Mouse (Mus musculus): ENCODE data around the gene Tnip3. TPM values are rescaled to one million over a fixed set of nuclear protein-coding genes. Genes with fewer than 3 reads are reported as not detected.
A peak's percentile ranks its signal among the peaks of the same experiment; 100 is the strongest.

Tnip3 gene
- polyA plus RNA-seq, 1 experiment from 2014 or later, result 0.08 TPM

GRCm38 (mm10) chr6:65578151-65578973, 53.2 kb downstream of the Tnip3 start:
- Histone ChIP-seq H3K4me1 (replicated peaks; ENCODE audit: control insufficient read depth, insufficient read depth, low read length) (no peaks in the 10 kb centered on the region), H3K9ac (ENCODE audit: low read depth, low read length) (no peak overlapping the region), H3K4me2 (replicated peaks; ENCODE audit: low read depth) (no peak overlapping the region), H3K36me3 (ENCODE audit: control insufficient read depth, insufficient read depth) (no peaks in the 10 kb centered on the region), H3K9me3 (ENCODE audit: control insufficient read depth) (no peaks in the 10 kb centered on the region), H3K4me3 (ENCODE audit: low read depth, low read length) (no peak overlapping the region), H3K27me3 (replicated peaks; ENCODE audit: control insufficient read depth, insufficient read depth, low read length) (no peaks in the 10 kb centered on the region), H3K27ac (ENCODE audit: low read depth, low read length) (no peak overlapping the region)
- no peak for TF ChIP-seq CTCF (IDR thresholded peaks at IDR 0.05; ENCODE audit: low read depth)
- ATAC-seq, result no peak
- WGBS, result 66% methylated on average over 8 of the region's 8 CpGs

- ATAC-seq, result no peak
- Histone ChIP-seq H3K4me1 (replicated peaks; ENCODE audit: control insufficient read depth, insufficient read depth, low read length) (no peaks in the 10 kb centered on the region), H3K36me3 (ENCODE audit: control insufficient read depth, insufficient read depth) (no peaks in the 10 kb centered on the region), H3K9ac (ENCODE audit: low read depth, low read length) (no peak overlapping the region), H3K4me2 (replicated peaks; ENCODE audit: low read depth) (no peak overlapping the region), H3K4me3 (ENCODE audit: low read depth, low read length) (no peak overlapping the region), H3K9me3 (ENCODE audit: control insufficient read depth) (no peaks in the 10 kb centered on the region), H3K27ac (ENCODE audit: low read depth, low read length) (no peak overlapping the region), H3K27me3 (replicated peaks; ENCODE audit: control insufficient read depth, insufficient read depth, low read length) (no peaks in the 10 kb centered on the region)
- TF ChIP-seq CTCF (IDR thresholded peaks at IDR 0.05; ENCODE audit: low read depth), result no peak
- 66% methylated on average over 4 of the region's 4 CpGs for WGBS
Observed at GRCm38 (mm10) chr6:65583029-65583428, 57.9 kb downstream of the Tnip3 start.

GRCm38 (mm10) chr6:65584870-65585332, 59.8 kb downstream of the Tnip3 start:
- no peak for TF ChIP-seq CTCF (IDR thresholded peaks at IDR 0.05; ENCODE audit: low read depth)
- H3K9me3 ChIP-seq (ENCODE audit: control insufficient read depth), result no peaks in the 10 kb centered on the region
- no peaks in the 10 kb centered on the region for H3K4me1 ChIP-seq (replicated peaks; ENCODE audit: control insufficient read depth, insufficient read depth, low read length)
- no peak overlapping the region for H3K9ac ChIP-seq (ENCODE audit: low read depth, low read length)
- no peaks in the 10 kb centered on the region for H3K36me3 ChIP-seq (ENCODE audit: control insufficient read depth, insufficient read depth)
- H3K27me3 ChIP-seq (replicated peaks; ENCODE audit: control insufficient read depth, insufficient read depth, low read length), result no peaks in the 10 kb centered on the region
- WGBS, result 35% methylated on average over 4 of the region's 4 CpGs
- ATAC-seq, result no peak
- H3K4me3 ChIP-seq (ENCODE audit: low read depth, low read length), result no peak overlapping the region
- no peak overlapping the region for H3K4me2 ChIP-seq (replicated peaks; ENCODE audit: low read depth)
- no peak overlapping the region for H3K27ac ChIP-seq (ENCODE audit: low read depth, low read length)

GRCm38 (mm10) chr6:65585333-65586053, 60.4 kb downstream of the Tnip3 start:
- Histone ChIP-seq H3K27me3 (replicated peaks; ENCODE audit: control insufficient read depth, insufficient read depth, low read length) (no peaks in the 10 kb centered on the region), H3K9me3 (ENCODE audit: control insufficient read depth) (no peaks in the 10 kb centered on the region), H3K36me3 (ENCODE audit: control insufficient read depth, insufficient read depth) (no peaks in the 10 kb centered on the region), H3K4me3 (ENCODE audit: low read depth, low read length) (no peak overlapping the region), H3K4me1 (replicated peaks; ENCODE audit: control insufficient read depth, insufficient read depth, low read length) (no peaks in the 10 kb centered on the region), H3K9ac (ENCODE audit: low read depth, low read length) (no peak overlapping the region), H3K4me2 (replicated peaks; ENCODE audit: low read depth) (no peak overlapping the region), H3K27ac (ENCODE audit: low read depth, low read length) (no peak overlapping the region)
- no peak for TF ChIP-seq CTCF (IDR thresholded peaks at IDR 0.05; ENCODE audit: low read depth)
- ATAC-seq, result no peak
- WGBS, result 66% methylated on average over 3 of the region's 3 CpGs

- Histone ChIP-seq H3K36me3 (ENCODE audit: control insufficient read depth, insufficient read depth) (no peaks in the 10 kb centered on the region), H3K4me3 (ENCODE audit: low read depth, low read length) (no peak overlapping the region), H3K4me1 (replicated peaks; ENCODE audit: control insufficient read depth, insufficient read depth, low read length) (no peaks in the 10 kb centered on the region), H3K9me3 (ENCODE audit: control insufficient read depth) (no peaks in the 10 kb centered on the region), H3K4me2 (replicated peaks; ENCODE audit: low read depth) (no peak overlapping the region), H3K9ac (ENCODE audit: low read depth, low read length) (no peak overlapping the region), H3K27me3 (replicated peaks; ENCODE audit: control insufficient read depth, insufficient read depth, low read length) (no peaks in the 10 kb centered on the region), H3K27ac (ENCODE audit: low read depth, low read length) (no peak overlapping the region)
- 79% methylated on average over 1 of the region's 1 CpGs for WGBS
- no peak for ATAC-seq
- no peak for TF ChIP-seq CTCF (IDR thresholded peaks at IDR 0.05; ENCODE audit: low read depth)
Observed at GRCm38 (mm10) chr6:65588847-65589246, 63.7 kb downstream of the Tnip3 start.

GRCm38 (mm10) chr6:65590018-65590417, 64.9 kb downstream of the Tnip3 start:
- no peak for TF ChIP-seq CTCF (IDR thresholded peaks at IDR 0.05; ENCODE audit: low read depth)
- ATAC-seq, result peak; percentile 13; the same call in 1 of the 2 replicates
- no peak overlapping the region for H3K4me3 ChIP-seq (ENCODE audit: low read depth, low read length)
- H3K27me3 ChIP-seq (replicated peaks; ENCODE audit: control insufficient read depth, insufficient read depth, low read length), result no peaks in the 10 kb centered on the region
- H3K4me2 ChIP-seq (replicated peaks; ENCODE audit: low read depth), result no peak overlapping the region
- no peaks in the 10 kb centered on the region for H3K36me3 ChIP-seq (ENCODE audit: control insufficient read depth, insufficient read depth)
- no peaks in the 10 kb centered on the region for H3K9me3 ChIP-seq (ENCODE audit: control insufficient read depth)
- H3K9ac ChIP-seq (ENCODE audit: low read depth, low read length), result no peak overlapping the region
- no peak overlapping the region for H3K27ac ChIP-seq (ENCODE audit: low read depth, low read length)
- WGBS, result 65% methylated on average over 2 of the region's 2 CpGs
- H3K4me1 ChIP-seq (replicated peaks; ENCODE audit: control insufficient read depth, insufficient read depth, low read length), result no peaks in the 10 kb centered on the region

Measured in intestine, postnatal 0 days (tissue).